ENCODE assay signal across 15 mouse cellular contexts in genomic region chr2:163527497-163527896, GRCm38 (mm10). TPM values are rescaled to one million over a fixed set of nuclear protein-coding genes. Genes with fewer than 3 reads are reported as not detected.
"Had no signal": no experiment of that assay in that cellular context is flagged by ENCODE, and none has a peak within 500 bp of the region (broad histone marks: within the 10 kb centered on the region; RNA-seq: fewer than 3 reads in every experiment).

No protein-coding gene starts in this region.

- ATAC-seq: liver, postnatal 0 days; lung, postnatal 0 days; midbrain, embryonic 13.5 days; midbrain, embryonic 15.5 days had no signal

- DNase-seq: liver, postnatal 0 days; lung, adult 2 months; lung, postnatal 14 days; lung, postnatal 36 days; right cerebral cortex, postnatal 14 days; thymus, adult 2 months; thymus, postnatal 25 days; thymus, postnatal 4 days had no signal

RNA-seq across cellular contexts. Expression of gene Hnf4a, which starts 20.9 kb away (rescaled TPM):
- total RNA-seq: megakaryocyte, adult 5-6 weeks; midbrain, postnatal 0 days; monocyte, adult 5-6 weeks; neutrophil, adult 5-6 weeks had no signal

RNA-seq across cellular contexts. Expression of gene R3hdml, which starts 35.4 kb away (rescaled TPM):
- total RNA-seq: megakaryocyte, adult 5-6 weeks; monocyte, adult 5-6 weeks; neutrophil, adult 5-6 weeks had no signal
